Mouse (Mus musculus) kidney, adult 9 months (tissue): ENCODE data around the gene Mrpl4.
A peak's percentile ranks its signal among the peaks of the same experiment; 100 is the strongest.
"Not testable (repeated sequence)": the region's sequence is repeated elsewhere in the genome, so short reads cannot be mapped to it uniquely, and the experiment has no call there.

Source experiments
- DNase-seq: peaks from one replicate; pipeline ENCODE4 v3.0.0; 2022

The Mrpl4 gene

GRCm38 (mm10) chr9:20986952-20987686 lies 15.4 kb upstream of the Mrpl4 start:
- DNase-seq: no peak

GRCm38 (mm10) chr9:20987953-20988352 lies 14.6 kb upstream of the Mrpl4 start:
- no peak for DNase-seq

- peak; percentile 63 for DNase-seq
Measured at GRCm38 (mm10) chr9:20990861-20991260, 11.7 kb upstream of the Mrpl4 start.

- no peak for DNase-seq
Measured at GRCm38 (mm10) chr9:20991587-20991986, 11.0 kb upstream of the Mrpl4 start.

GRCm38 (mm10) chr9:20993165-20993898 lies 9.2 kb upstream of the Mrpl4 start:
- no peak for DNase-seq

- DNase-seq: peak; percentile 87
Measured at GRCm38 (mm10) chr9:20995069-20995468, 7.5 kb upstream of the Mrpl4 start.

GRCm38 (mm10) chr9:20997065-20997464 lies 5.5 kb upstream of the Mrpl4 start:
- no peak for DNase-seq

- not testable (repeated sequence) for DNase-seq
Measured at GRCm38 (mm10) chr9:20998337-20998736, 4.2 kb upstream of the Mrpl4 start.

- DNase-seq: peak; percentile 76
Measured at GRCm38 (mm10) chr9:21000811-21001210, 1.7 kb upstream of the Mrpl4 start.

- no peak for DNase-seq
Measured at GRCm38 (mm10) chr9:21001651-21002200, 812 bp upstream of the Mrpl4 start.

- no peak for DNase-seq
Measured at GRCm38 (mm10) chr9:21002270-21002626, 290 bp upstream of the Mrpl4 start.

- DNase-seq: no peak
Measured at GRCm38 (mm10) chr9:21007313-21007952, 4.9 kb downstream of the Mrpl4 start.

GRCm38 (mm10) chr9:21008007-21008406 lies 5.5 kb downstream of the Mrpl4 start:
- DNase-seq: no peak

GRCm38 (mm10) chr9:21010362-21010761 lies 7.8 kb downstream of the Mrpl4 start:
- DNase-seq: no peak

- not testable (repeated sequence) for DNase-seq
Measured at GRCm38 (mm10) chr9:21010939-21011541, 8.5 kb downstream of the Mrpl4 start.

GRCm38 (mm10) chr9:21011846-21012312 lies 9.3 kb downstream of the Mrpl4 start:
- DNase-seq: peak; percentile 56

GRCm38 (mm10) chr9:21012368-21012767 lies 9.8 kb downstream of the Mrpl4 start:
- DNase-seq: no peak

- DNase-seq: peak; percentile 75
Measured at GRCm38 (mm10) chr9:21014691-21015570, 12.4 kb downstream of the Mrpl4 start.

- DNase-seq: peak; percentile 90
Measured at GRCm38 (mm10) chr9:21015571-21016130, 13.1 kb downstream of the Mrpl4 start, which contains the start of gene Icam1. Icam1 (plus strand) TSS chr9:21015985.

- peak; percentile 22 for DNase-seq
Measured at GRCm38 (mm10) chr9:21016331-21017176, 14.0 kb downstream of the Mrpl4 start.
